Mouse (Mus musculus) neutrophil, adult 5-6 weeks (primary cell): ENCODE results near the gene Postn. TPM values are rescaled to one million over a fixed set of nuclear protein-coding genes. Genes with fewer than 3 reads are reported as not detected.

Source experiments
- ATAC-seq: fragments of 151-379, 151-347 bp; 2 replicates; pipeline ENCODE4 v1.8.0; 2017; ENCODE audit warnings: mild to moderate bottlenecking, moderate TSS enrichment; ENCODE audit not compliant: insufficient number of reproducible peaks, poor library complexity, low FRiP score, severe bottlenecking; ENCODE audit errors: extremely low read depth
- total RNA-seq: library from RNA; stranded (forward); fragments of 200-1000 nt; gene quantifications from 2 replicates; pipeline ENCODE4 v1.2.3, GENCODE M21; 2017

Postn gene
- total RNA-seq, 1 experiment from 2014 or later = 0.12 TPM

- ATAC-seq = no peak
Measured at GRCm38 (mm10) chr3:54413584-54413897, 52.6 kb downstream of the Postn start.

GRCm38 (mm10) chr3:54414386-54414785 is 53.5 kb downstream of the Postn start:
- no peak for ATAC-seq

GRCm38 (mm10) chr3:54417833-54418386 is 57.0 kb downstream of the Postn start:
- ATAC-seq = no peak

GRCm38 (mm10) chr3:54420189-54420928 is 59.5 kb downstream of the Postn start:
- no peak for ATAC-seq

GRCm38 (mm10) chr3:54420983-54421382 is 60.1 kb downstream of the Postn start:
- no peak for ATAC-seq

- no peak for ATAC-seq
Measured at GRCm38 (mm10) chr3:54421666-54422065, 60.8 kb downstream of the Postn start.

- no peak for ATAC-seq
Measured at GRCm38 (mm10) chr3:54424146-54424545, 63.2 kb downstream of the Postn start.

GRCm38 (mm10) chr3:54431663-54432062 is 70.8 kb downstream of the Postn start:
- ATAC-seq = no peak

GRCm38 (mm10) chr3:54432167-54432566 is 71.3 kb downstream of the Postn start:
- ATAC-seq = no peak

GRCm38 (mm10) chr3:54432605-54433004 is 71.7 kb downstream of the Postn start:
- ATAC-seq = no peak

- no peak for ATAC-seq
Measured at GRCm38 (mm10) chr3:54434571-54434970, 73.7 kb downstream of the Postn start.

- no peak for ATAC-seq
Measured at GRCm38 (mm10) chr3:54436373-54436964, 75.6 kb downstream of the Postn start.

Other genes starting within 250 kb of the Postn start
- gene Trpc4, start 205.1 kb upstream of the Postn start, total RNA-seq = not detected in 2 replicates